Mouse (Mus musculus): ENCODE measurements at regions not wholly inside any gene's neighbourhood (a gene's known extent, or its start where the extent isn't known, plus 50 kb on each side); places are given as distances from the start of the nearest gene placed in this dataset.

DNA sequence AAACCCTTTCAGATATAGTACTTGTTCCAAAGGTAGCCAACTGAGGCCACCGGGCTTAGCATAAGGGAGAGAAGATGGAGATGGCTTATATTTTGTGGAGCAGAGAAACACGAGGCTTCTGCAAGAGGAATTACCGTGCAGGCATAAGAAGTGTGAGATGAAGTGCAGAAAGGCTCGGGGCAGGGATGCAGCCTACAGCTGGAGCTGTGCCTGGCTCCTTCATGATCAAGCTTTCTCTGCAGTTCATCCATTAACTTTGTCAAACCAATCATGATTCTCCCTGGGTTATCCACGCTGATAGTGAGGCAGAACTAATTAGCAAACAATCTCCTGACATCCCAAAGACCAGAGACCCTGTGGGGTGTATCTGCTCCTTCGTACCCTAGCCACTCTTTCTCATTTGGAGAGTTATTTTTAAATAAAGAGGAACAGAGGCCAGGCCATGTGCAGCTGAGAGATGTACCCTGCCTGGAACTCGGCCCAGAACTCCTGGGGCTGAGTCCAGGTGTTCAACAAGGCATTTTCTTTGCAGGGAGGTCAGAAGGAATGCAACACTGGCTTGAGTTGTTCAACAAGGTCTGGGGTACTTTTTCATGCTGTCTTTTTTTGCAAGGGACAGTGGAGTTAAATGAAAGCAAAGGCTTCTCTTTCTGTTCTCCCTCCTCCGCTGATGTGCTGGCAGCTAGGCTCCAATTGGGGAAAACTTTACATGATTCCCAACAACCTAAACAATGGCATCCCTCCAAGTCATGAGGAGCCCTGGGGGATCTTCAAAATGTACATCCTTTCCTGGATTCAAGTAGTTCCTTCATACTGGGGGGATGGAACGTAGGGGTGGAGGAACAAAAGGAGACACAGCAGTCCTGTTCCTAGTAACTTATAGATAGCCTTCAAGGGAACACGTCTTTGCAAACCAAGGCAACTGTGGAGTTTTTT lies 610.4 kb upstream of the Fam92a start:
- TF ChIP-seq POLR2A (IDR thresholded peaks at IDR 0.05; ENCODE audit: low read depth, low read length) (no peak), CTCF (IDR thresholded peaks at IDR 0.05; ENCODE audit: borderline replicate concordance, insufficient read depth, low read length) (no peak)

Measured in embryonic fibroblast, embryonic 13.5 days (primary cell).